Mouse (Mus musculus) fibroblast of lung, adult 2 months (primary cell): ENCODE results near the gene Amfr.
A peak's percentile ranks its signal among the peaks of the same experiment; 100 is the strongest.

Experiments
- DNase-seq: peaks from one replicate; pipeline ENCODE4 v3.0.0-alpha.2; 2011; ENCODE audit warnings: low read depth

The Amfr gene

DNA sequence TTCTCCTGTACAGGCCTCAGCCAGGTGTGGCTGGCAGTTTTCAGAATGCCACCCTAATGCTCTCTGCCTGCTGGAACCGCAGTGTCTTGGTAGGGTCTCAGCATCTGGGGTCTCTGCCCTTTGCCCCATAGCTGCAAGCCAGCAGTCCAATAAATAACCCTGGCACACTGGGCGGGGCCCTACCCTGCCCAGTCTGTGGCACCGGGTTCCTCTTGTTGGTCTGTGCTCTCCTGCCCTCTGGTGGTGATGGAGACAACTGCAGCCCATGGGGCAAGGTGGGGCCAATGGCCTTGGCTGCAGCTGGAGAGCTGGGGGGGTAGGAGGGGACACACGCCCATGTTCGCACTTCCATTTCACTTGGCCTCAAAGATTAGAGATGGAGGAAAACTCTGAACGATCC is 79.8 kb downstream of the Amfr start:
- peak; percentile 30 for DNase-seq

GRCm38 (mm10) chr8:93931336-93931735 is 81.3 kb downstream of the Amfr start:
- no peak for DNase-seq

DNA sequence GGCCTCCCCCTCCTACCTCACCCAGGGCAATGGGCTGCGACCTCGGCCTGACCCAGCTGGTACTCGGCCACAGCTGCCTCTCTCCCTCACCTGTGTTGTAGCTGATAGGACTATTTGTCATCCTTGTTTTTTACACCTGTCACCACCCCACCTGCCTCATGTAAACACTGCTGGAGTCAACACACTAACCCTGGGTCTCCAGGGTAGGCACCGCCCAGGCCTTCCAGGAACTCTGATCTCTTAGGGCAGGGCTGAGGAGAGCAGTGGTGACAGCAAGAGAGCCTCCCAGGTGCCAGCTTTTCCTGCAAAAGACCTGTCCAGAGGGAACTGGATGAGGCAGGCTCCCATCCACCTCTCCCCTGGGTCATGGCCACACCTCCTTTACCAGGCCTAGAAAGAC is 83.4 kb downstream of the Amfr start:
- no peak for DNase-seq

GRCm38 (mm10) chr8:93925513-93925912 is 87.1 kb downstream of the Amfr start:
- DNase-seq, result no peak

GRCm38 (mm10) chr8:93923897-93924334 is 88.7 kb downstream of the Amfr start:
- DNase-seq, result no peak
